Mouse (Mus musculus) gastrocnemius, adult 18-20 months (tissue): ENCODE measurements around the gene Flcn. TPM values are rescaled to one million over a fixed set of nuclear protein-coding genes. Genes with fewer than 3 reads are reported as not detected.

Experiments
- DNase-seq: peaks from one replicate; pipeline ENCODE4 v3.0.0; 2021; ENCODE audit warnings: low spot score
- total RNA-seq, 2 experiments: library from RNA; stranded (reverse); gene quantifications; 2 replicates each; pipeline ENCODE4 v1.2.3; 2021

The Flcn gene
- total RNA-seq, 2 experiments from 2014 or later: 40.9 to 53.0 TPM

GRCm38 (mm10) chr11:59772291-59772690 is 37.5 kb downstream of the Flcn start:
- DNase-seq: no peak

GRCm38 (mm10) chr11:59770753-59771152 is 39.1 kb downstream of the Flcn start:
- DNase-seq: no peak

- no peak for DNase-seq
Observed at GRCm38 (mm10) chr11:59769738-59770137, 40.1 kb downstream of the Flcn start.

GRCm38 (mm10) chr11:59769307-59769706 is 40.5 kb downstream of the Flcn start:
- DNase-seq: no peak

- DNase-seq: no peak
Observed at GRCm38 (mm10) chr11:59760796-59761195, 49.0 kb downstream of the Flcn start.

GRCm38 (mm10) chr11:59759626-59760025 is 50.2 kb downstream of the Flcn start:
- no peak for DNase-seq

GRCm38 (mm10) chr11:59759178-59759577 is 50.6 kb downstream of the Flcn start:
- DNase-seq: peak; percentile 52

GRCm38 (mm10) chr11:59758191-59758985 is 51.4 kb downstream of the Flcn start:
- no peak for DNase-seq

GRCm38 (mm10) chr11:59756351-59756750 is 53.5 kb downstream of the Flcn start:
- no peak for DNase-seq

- no peak for DNase-seq
Observed at GRCm38 (mm10) chr11:59754504-59754903, 55.3 kb downstream of the Flcn start.

GRCm38 (mm10) chr11:59749050-59749449 is 60.8 kb downstream of the Flcn start:
- no peak for DNase-seq

GRCm38 (mm10) chr11:59746614-59747013 is 63.2 kb downstream of the Flcn start:
- peak; percentile 59 for DNase-seq

GRCm38 (mm10) chr11:59745851-59746250 is 64.0 kb downstream of the Flcn start:
- DNase-seq: no peak

- DNase-seq: no peak
Observed at GRCm38 (mm10) chr11:59744374-59744773, 65.4 kb downstream of the Flcn start.

GRCm38 (mm10) chr11:59743712-59744111 is 66.1 kb downstream of the Flcn start:
- DNase-seq: no peak

GRCm38 (mm10) chr11:59743307-59743706 is 66.5 kb downstream of the Flcn start:
- no peak for DNase-seq

- DNase-seq: no peak
Observed at GRCm38 (mm10) chr11:59741915-59742314, 67.9 kb downstream of the Flcn start.

Other genes with a start within 250 kb of the Flcn start
- gene Olfr222, start 233.8 kb downstream of the Flcn start, total RNA-seq: not detected
- gene Olfr223, start 216.7 kb downstream of the Flcn start, total RNA-seq: not detected
- gene Mprip, start 148.7 kb downstream of the Flcn start, total RNA-seq: 10 to 100 TPM; 61.2 to 84.0 TPM
- not detected for gene Pld6, start 22.4 kb downstream of the Flcn start, total RNA-seq
- 10 to 100 TPM; 18.9 to 19.3 TPM for gene Nt5m, start 29.4 kb upstream of the Flcn start, total RNA-seq
- gene Cops3, start 29.8 kb upstream of the Flcn start, total RNA-seq: 10 to 100 TPM; 85.3 to 89.1 TPM
- 10 to 100 TPM; 21.8 to 22.3 TPM for gene Med9, start 138.2 kb upstream of the Flcn start, total RNA-seq
- 1 to 10 TPM; 1.9 to 5.2 TPM for gene Rasd1, start 154.9 kb upstream of the Flcn start, total RNA-seq
- 1 to 10 TPM; 2.7 to 4.6 TPM for gene Pemt, start 236.5 kb upstream of the Flcn start, total RNA-seq